In the genomic region with DNA sequence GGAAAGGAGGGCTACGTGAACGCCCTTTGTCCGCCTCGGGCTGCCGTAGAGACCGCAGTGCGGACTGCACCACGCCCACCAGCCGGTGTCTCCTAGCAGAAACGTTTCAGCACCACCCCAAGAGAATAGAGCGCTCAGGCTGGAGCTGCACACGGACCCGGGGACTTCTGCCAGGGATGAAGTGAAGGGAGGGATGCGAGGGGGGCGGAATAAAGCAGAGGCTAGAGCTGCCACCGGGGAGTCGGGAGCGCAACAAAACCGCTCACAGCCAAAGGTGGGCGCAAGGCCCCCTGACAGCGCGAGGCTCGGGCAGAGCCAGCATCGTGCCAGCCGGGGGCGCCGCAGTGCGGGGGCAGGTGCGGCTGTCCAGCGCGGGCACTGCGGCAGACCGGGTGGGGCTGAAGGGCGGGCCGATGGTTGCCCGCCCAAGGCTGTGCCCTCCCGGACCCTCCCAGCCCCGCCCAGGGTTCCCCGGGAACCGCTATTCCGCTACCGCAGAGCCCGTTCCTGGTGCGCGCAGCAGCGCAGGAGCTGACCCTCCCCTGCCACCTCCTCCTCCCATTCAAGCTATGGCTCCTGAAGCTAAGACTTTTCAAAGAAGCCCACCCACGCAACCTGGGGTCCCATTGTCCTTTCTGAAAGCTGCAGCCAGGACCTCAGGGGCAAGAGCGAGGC, we compare ENCODE assay signal across 8 mouse cellular contexts. TPM values are rescaled to one million over a fixed set of nuclear protein-coding genes. Genes with fewer than 3 reads are reported as not detected.
DNase-seq lines count a peak whose midpoint lies in the region; ATAC-seq lines count a peak whose summit lies in the region.

No protein-coding gene starts in this region.

- H3K4me3 ChIP-seq in forebrain, embryonic 15.5 days, result peak overlapping the region; percentile 61
- peak overlapping the region; percentile 57 for H3K4me3 ChIP-seq in lung, embryonic 15.5 days

- intact Hi-C loops in heart, postnatal 10 days (cut with DNase I), result no loop called here

- H3K9ac ChIP-seq in forebrain, embryonic 15.5 days (replicated peaks), result peak overlapping the region; percentile 76
- H3K9ac ChIP-seq in lung, embryonic 15.5 days, result peak overlapping the region; percentile 48

- peak overlapping the region; percentile 99 for H3K27ac ChIP-seq in forebrain, embryonic 15.5 days (replicated peaks)
- peak overlapping the region; percentile 65 for H3K27ac ChIP-seq in lung, embryonic 15.5 days

- no peaks in the 10 kb centered on the region for H3K9me3 ChIP-seq in forebrain, embryonic 15.5 days
- H3K9me3 ChIP-seq in lung, embryonic 15.5 days, result no peaks in the 10 kb centered on the region

- WGBS in forebrain, embryonic 15.5 days, result 1% methylated on average over 45 of the region's 48 CpGs
- under 1% methylated on average over 37 of the region's 48 CpGs for WGBS in lung, embryonic 15.5 days

- H3K27me3 ChIP-seq in forebrain, embryonic 15.5 days, result no peaks in the 10 kb centered on the region
- H3K27me3 ChIP-seq in lung, embryonic 15.5 days, result 0 out of 2 replicates have a peak, but pooled peaks cover 5% of the 10 kb centered on the region

- no peaks in the 10 kb centered on the region for H3K36me3 ChIP-seq in forebrain, embryonic 15.5 days
- H3K36me3 ChIP-seq in lung, embryonic 15.5 days, result no peaks in the 10 kb centered on the region

- peak overlapping the region; percentile 87 for H3K4me2 ChIP-seq in forebrain, embryonic 15.5 days (replicated peaks)
- peak overlapping the region; percentile 92 for H3K4me2 ChIP-seq in lung, embryonic 15.5 days

- peak; percentile 89 for DNase-seq in ES-CJ7 (ENCODE audit: low read depth, low spot score)
- DNase-seq in cerebellum, adult 11-12 months, result peak; percentile 90
- peak; percentile 87 to 88 for DNase-seq in heart, postnatal 10 days
- DNase-seq in kidney, postnatal 4 days, result peak; percentile 85 to 90
- DNase-seq in ovary, postnatal 14 days (ENCODE audit: low spot score), result peak; percentile 48

- peaks cover 44% of the 10 kb centered on the region for H3K4me1 ChIP-seq in forebrain, embryonic 15.5 days
- peaks cover 23% of the 10 kb centered on the region for H3K4me1 ChIP-seq in lung, embryonic 15.5 days

- peak; percentile 83 for ATAC-seq in forebrain, embryonic 15.5 days (replicated peaks)
- peak; percentile 82 for ATAC-seq in lung, embryonic 15.5 days (ENCODE audit: borderline replicate concordance, extremely low read depth, low FRiP score, low TSS enrichment)
- ATAC-seq in activated CD4-positive, CD25-positive, alpha-beta regulatory T cell, adult 4 months, result no peak

RNA-seq across cellular contexts. Expression of a gene that starts 1.3 kb away (rescaled TPM):
- polyA plus RNA-seq in forebrain, embryonic 15.5 days (2015; fragmentation: Nextera tagmentation; extraction: Ambion mirVana), result 1,899 and 1,916 TPM in 2 replicates
- 10 to 100 TPM; 36.4 to 36.5 TPM for total RNA-seq in heart, postnatal 10 days (2021)
- 63.4 and 76.4 TPM in 2 replicates for polyA plus RNA-seq in lung, embryonic 15.5 days (2015; fragmentation: Nextera tagmentation; extraction: Ambion mirVana)
- polyA plus RNA-seq in activated CD4-positive, CD25-positive, alpha-beta regulatory T cell, adult 4 months (2017; shearing (Covaris generic)), result under 1 TPM; 0.04 to 0.40 TPM

Comparison
In these comparisons a context has a peak if more than half of its experiments do, and no peak if none do; other contexts are left out.
1. RNA of a gene that starts 1.3 kb away (polyA plus RNA-seq): 1,899 to 1,916 TPM in forebrain, embryonic 15.5 days and 63.4 to 76.4 TPM in lung, embryonic 15.5 days; 0.04 to 0.40 TPM in activated CD4-positive, CD25-positive, alpha-beta regulatory T cell, adult 4 months; every median in the first group is over 10 times any median in the second.
2. Peak in every context shown above with its lines, with median percentiles within 50 percentile points of each other: DNase-seq.